Mouse (Mus musculus) MEL (cell line): ENCODE data around the gene Rgma. TPM values are rescaled to one million over a fixed set of nuclear protein-coding genes. Genes with fewer than 3 reads are reported as not detected.

Experiments used
- DNase-seq: peaks from one replicate; pipeline ENCODE4 v3.0.0; 2011; ENCODE audit warnings: low read depth, low spot score
- H3K27ac ChIP-seq: 2 replicates; pipeline ENCODE4 v1.5.1; 2012; ENCODE audit warnings: low read depth, mild to moderate bottlenecking, control low read depth, low read length, moderate library complexity; ENCODE audit not compliant: control insufficient read depth
- H3K27me3 ChIP-seq, 2 experiments: fragments of 150-350 bp in 1 of 2; sonication (generic) in 1 of 2; 2 replicates each; pipeline ENCODE4 v1.6.1; 2012; ENCODE audit warnings: low read length in 2 of 2, mild to moderate bottlenecking in 2 of 2, improper control_type of control experiment in 1 of 2, moderate library complexity in 1 of 2; ENCODE audit not compliant: insufficient read depth in 2 of 2, control insufficient read depth in 1 of 2
- H3K36me3 ChIP-seq, 2 experiments: 2 replicates each; pipeline ENCODE4 v1.6.1; 2012 to 2014; ENCODE audit warnings: low read length in 2 of 2, improper control_type of control experiment in 1 of 2, inconsistent platforms in 1 of 2, mild to moderate bottlenecking in 1 of 2; ENCODE audit not compliant: insufficient read depth in 2 of 2, control insufficient read depth in 1 of 2
- H3K4me1 ChIP-seq, 2 experiments: fragments of 150-350 bp in 1 of 2; sonication (generic) in 1 of 2; 2 replicates each; pipeline ENCODE4 v1.6.1; 2012; ENCODE audit warnings: low read length in 2 of 2, improper control_type of control experiment in 1 of 2, mild to moderate bottlenecking in 1 of 2; ENCODE audit not compliant: insufficient read depth in 2 of 2, control insufficient read depth in 1 of 2
- H3K4me3 ChIP-seq, 2 experiments: fragments of 150-350 bp in 1 of 2; sonication (generic) in 1 of 2; 2 replicates each; pipeline ENCODE4 v1.5.1; 2012; ENCODE audit warnings: low read depth in 2 of 2, low read length in 2 of 2, mild to moderate bottlenecking in 2 of 2, moderate library complexity in 2 of 2, control low read depth in 1 of 2, improper control_type of control experiment in 1 of 2; ENCODE audit not compliant: control insufficient read depth in 1 of 2, insufficient read depth in 1 of 2
- H3K79me2 ChIP-seq: 2 replicates; pipeline ENCODE4 v1.6.1; 2012; ENCODE audit warnings: mild to moderate bottlenecking, low read length, moderate library complexity; ENCODE audit not compliant: control insufficient read depth, poor library complexity, insufficient read depth
- H3K9ac ChIP-seq: 2 replicates; pipeline ENCODE4 v1.6.1; 2012; ENCODE audit warnings: low read depth, mild to moderate bottlenecking, control low read depth, low read length, moderate library complexity; ENCODE audit not compliant: control insufficient read depth, poor library complexity, severe bottlenecking
- H3K9me3 ChIP-seq: fragments of 150-350 bp; sonication (generic); replicated peaks from 2 replicates; pipeline ENCODE4 v1.6.1; 2012; ENCODE audit warnings: mild to moderate bottlenecking, low read length, improper control_type of control experiment, moderate library complexity; ENCODE audit not compliant: insufficient read depth
- CHD1 ChIP-seq: IDR thresholded peaks from 2 replicates; pipeline ENCODE4 v1.6.1; 2012; ENCODE audit warnings: low read depth, mild to moderate bottlenecking, inconsistent platforms, low read length, improper control_type of control experiment
- CTCF ChIP-seq, 3 experiments: IDR thresholded peaks in 2 of 3; conservative IDR thresholded peaks in 1 of 3; 2 replicates each; pipeline ENCODE4 v1.5.1; 2011 to 2012; ENCODE audit warnings: low read length in 3 of 3, low read depth in 2 of 3, mild to moderate bottlenecking in 2 of 3, improper control_type of control experiment in 1 of 3, inconsistent platforms in 1 of 3, mixed read lengths in 1 of 3, moderate library complexity in 1 of 3; ENCODE audit not compliant: control insufficient read depth in 1 of 3, insufficient read depth in 1 of 3, poor library complexity in 1 of 3, severe bottlenecking in 1 of 3
- E2F4 ChIP-seq: IDR thresholded peaks from 2 replicates; pipeline ENCODE4 v1.6.1; 2011; ENCODE audit warnings: low read depth, low read length, improper control_type of control experiment, borderline replicate concordance
- ELF1 ChIP-seq: IDR thresholded peaks from 2 replicates; pipeline ENCODE4 v1.6.1; 2014; ENCODE audit warnings: low read depth, mild to moderate bottlenecking, inconsistent platforms, low read length, improper control_type of control experiment, moderate library complexity
- EP300 ChIP-seq, 2 experiments: IDR thresholded peaks; 2 replicates each; pipeline ENCODE4 v1.6.1; 2011; ENCODE audit warnings: improper control_type of control experiment in 2 of 2, low read length in 2 of 2, low read depth in 1 of 2, mild to moderate bottlenecking in 1 of 2
- GABPA ChIP-seq: IDR thresholded peaks from 2 replicates; pipeline ENCODE4 v1.6.1; 2012; ENCODE audit warnings: low read depth, mild to moderate bottlenecking, inconsistent platforms, low read length, improper control_type of control experiment, moderate library complexity
- JUND ChIP-seq: IDR thresholded peaks from 2 replicates; pipeline ENCODE4 v1.6.1; 2011; ENCODE audit warnings: low read depth, mild to moderate bottlenecking, improper control_type of control experiment, low read length
- MAFK ChIP-seq: IDR thresholded peaks from 2 replicates; pipeline ENCODE4 v1.6.1; 2011; ENCODE audit warnings: low read depth, mild to moderate bottlenecking, low read length, improper control_type of control experiment, borderline replicate concordance
- MAZ ChIP-seq: IDR thresholded peaks from 2 replicates; pipeline ENCODE4 v1.6.1; 2012; ENCODE audit warnings: low read depth, mild to moderate bottlenecking, inconsistent platforms, low read length, improper control_type of control experiment
- MEF2A ChIP-seq: IDR thresholded peaks from 2 replicates; pipeline ENCODE4 v1.6.1; 2014; ENCODE audit warnings: low read depth, mild to moderate bottlenecking, inconsistent platforms, low read length, improper control_type of control experiment; ENCODE audit not compliant: poor library complexity, insufficient replicate concordance, severe bottlenecking; ENCODE audit errors: extremely low read depth
- MYB ChIP-seq: IDR thresholded peaks from 2 replicates; pipeline ENCODE4 v1.6.1; 2011; ENCODE audit warnings: mild to moderate bottlenecking, low read depth, low read length, improper control_type of control experiment
- NRF1 ChIP-seq: IDR thresholded peaks from 2 replicates; pipeline ENCODE4 v1.6.1; 2014; ENCODE audit warnings: low read depth, mild to moderate bottlenecking, inconsistent platforms, low read length, improper control_type of control experiment, moderate library complexity; ENCODE audit not compliant: poor library complexity, insufficient read depth, severe bottlenecking
- POLR2A ChIP-seq, 2 experiments: IDR thresholded peaks; 2 replicates each; pipeline ENCODE4 v1.6.1; 2011 to 2012; ENCODE audit warnings: low read length in 2 of 2, mild to moderate bottlenecking in 2 of 2, control low read depth in 1 of 2, improper control_type of control experiment in 1 of 2, low read depth in 1 of 2, moderate library complexity in 1 of 2; ENCODE audit not compliant: control insufficient read depth in 1 of 2, insufficient read depth in 1 of 2, poor library complexity in 1 of 2
- RAD21 ChIP-seq: IDR thresholded peaks from 2 replicates; pipeline ENCODE4 v1.6.1; 2011; ENCODE audit warnings: mild to moderate bottlenecking, low read depth, low read length, improper control_type of control experiment
- RCOR1 ChIP-seq: IDR thresholded peaks from 2 replicates; pipeline ENCODE4 v1.6.1; 2012; ENCODE audit warnings: low read depth, mild to moderate bottlenecking, inconsistent platforms, low read length, improper control_type of control experiment
- TAL1 ChIP-seq: IDR thresholded peaks from 2 replicates; pipeline ENCODE4 v1.6.1; 2012; ENCODE audit warnings: mild to moderate bottlenecking, inconsistent platforms, low read length, moderate library complexity, mixed read lengths
- TCF12 ChIP-seq: IDR thresholded peaks from 2 replicates; pipeline ENCODE4 v1.6.1; 2014; ENCODE audit warnings: low read depth, mild to moderate bottlenecking, inconsistent platforms, low read length, improper control_type of control experiment, moderate library complexity
- UBTF ChIP-seq: IDR thresholded peaks from 2 replicates; pipeline ENCODE4 v1.6.1; 2012; ENCODE audit warnings: low read depth, mild to moderate bottlenecking, inconsistent platforms, low read length, improper control_type of control experiment, moderate library complexity, borderline replicate concordance; ENCODE audit not compliant: insufficient read depth
- USF1 ChIP-seq: IDR thresholded peaks from 2 replicates; pipeline ENCODE4 v1.6.1; 2014; ENCODE audit warnings: low read depth, mild to moderate bottlenecking, inconsistent platforms, low read length, improper control_type of control experiment, moderate library complexity
- polyA plus RNA-seq, 2 experiments: library from polyadenylated mRNA; stranded (reverse) in 1 of 2; unstranded in 1 of 2; fragments of >175 nt in 1 of 2; fragments of >200 nt in 1 of 2; gene quantifications; 2 replicates each; pipeline versions ENCODE4 v1.2.1 to v1.2.4; 2012; ENCODE audit warnings: low replicate concordance in 2 of 2, low read depth in 1 of 2; ENCODE audit not compliant: insufficient read length in 2 of 2, insufficient read depth in 1 of 2, missing spikeins in 1 of 2
- total RNA-seq: library from RNA; depleted of rRNA; stranded (reverse); fragments of 300-350 nt; gene quantifications from 2 replicates; pipeline ENCODE4 v1.2.3, GENCODE M21; 2012

Rgma gene
- total and polyA plus RNA-seq, 3 experiments: not detected

- Histone ChIP-seq H3K4me3 (no peak overlapping the region), H3K9me3 (no peaks in the 10 kb centered on the region), H3K27me3 (no peaks in the 10 kb centered on the region), H3K79me2 (no peaks in the 10 kb centered on the region), H3K9ac (no peak overlapping the region), H3K27ac (no peak overlapping the region), H3K36me3 (no peaks in the 10 kb centered on the region), H3K4me1 (no peaks in the 10 kb centered on the region)
- TF ChIP-seq MYB (no peak), NRF1 (no peak), JUND (no peak), EP300 (IDR thresholded peaks at IDR 0.05; ENCODE audit: low read depth in 1 of 2, low read length in 2 of 2) (no peak), USF1 (no peak), TCF12 (no peak), POLR2A (IDR thresholded peaks at IDR 0.05; ENCODE audit: control insufficient read depth in 1 of 2, insufficient read depth in 1 of 2, low read depth in 1 of 2, low read length in 2 of 2, poor library complexity in 1 of 2) (no peak), RCOR1 (no peak), MEF2A (no peak), E2F4 (no peak), RAD21 (no peak), MAZ (no peak), ELF1 (no peak), CHD1 (no peak), TAL1 (no peak), GABPA (no peak)
- DNase-seq: no peak
Measured at GRCm38 (mm10) chr7:73328653-73329207, 46.6 kb upstream of the Rgma start.

DNA sequence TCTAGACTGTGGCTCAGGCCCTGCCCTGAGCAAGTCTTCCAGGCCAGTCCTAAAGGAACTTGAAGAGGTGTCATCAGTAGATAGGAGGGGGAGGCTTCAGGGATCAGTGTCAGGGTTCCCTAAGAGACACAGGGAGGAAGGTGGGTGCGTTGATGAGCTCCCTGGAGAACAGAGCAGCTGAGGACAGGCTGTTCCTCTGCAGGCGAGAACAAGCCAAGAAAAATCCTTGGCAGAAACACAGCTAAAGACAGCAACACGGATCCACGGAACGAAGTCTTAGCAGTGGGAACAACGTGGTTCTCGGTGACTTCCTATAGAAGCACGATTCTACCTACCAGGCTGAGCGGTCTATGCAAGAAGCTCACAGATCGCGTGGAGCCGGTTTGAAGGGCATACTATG lies 44.6 kb upstream of the Rgma start:
- H3K4me3 ChIP-seq: no peak overlapping the region

More for the DNA sequence above, 44.6 kb upstream of the Rgma start:
- H3K27me3 ChIP-seq: no peaks in the 10 kb centered on the region
- no peak for DNase-seq
- H3K27ac ChIP-seq: no peak overlapping the region
- no peaks in the 10 kb centered on the region for H3K79me2 ChIP-seq
- TF ChIP-seq MAFK (no peak), TAL1 (no peak), NRF1 (no peak), RCOR1 (no peak), CTCF (IDR thresholded peaks at IDR 0.05 in 2 of 3, conservative IDR thresholded peaks at IDR 0.05 in 1 of 3; ENCODE audit: control insufficient read depth in 1 of 3, insufficient read depth in 1 of 3, low read depth in 2 of 3, low read length in 3 of 3, poor library complexity in 1 of 3, severe bottlenecking in 1 of 3) (no peak), UBTF (no peak), POLR2A (IDR thresholded peaks at IDR 0.05; ENCODE audit: control insufficient read depth in 1 of 2, insufficient read depth in 1 of 2, low read depth in 1 of 2, low read length in 2 of 2, poor library complexity in 1 of 2) (no peak)
- TF ChIP-seq, all 39 proteins: peak for 0
- Histone ChIP-seq H3K36me3 (no peaks in the 10 kb centered on the region), H3K9ac (no peak overlapping the region), H3K4me1 (no peaks in the 10 kb centered on the region), H3K9me3 (no peaks in the 10 kb centered on the region)
